ENCODE assay signal across 25 mouse cellular contexts in the genomic region with DNA sequence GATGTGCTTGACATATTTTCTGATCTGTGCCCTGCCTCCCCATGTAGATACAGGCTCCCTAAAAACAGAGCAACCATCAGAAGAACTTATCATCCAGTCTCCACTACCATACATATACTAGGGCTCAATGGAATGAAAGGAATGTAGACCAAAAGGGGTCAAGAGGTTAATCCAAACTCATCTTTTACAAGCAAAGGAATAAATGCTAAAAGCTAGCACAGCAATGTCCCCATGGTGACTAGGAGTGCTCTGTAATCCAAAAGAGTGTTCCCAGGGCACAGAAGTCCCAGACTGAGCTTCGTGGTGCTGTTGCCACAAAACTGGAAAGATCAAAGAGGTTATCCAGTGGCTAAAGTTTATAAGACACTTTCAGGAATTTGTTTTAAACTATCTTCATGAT.
"Had no signal": no experiment of that assay in that cellular context is flagged by ENCODE, and none has a peak within 500 bp of the region (broad histone marks: within the 10 kb centered on the region; RNA-seq: fewer than 3 reads in every experiment).

No protein-coding gene starts in this region.

- H3K27me3 ChIP-seq: heart, embryonic 12.5 days; hindbrain, embryonic 12.5 days; intestine, embryonic 15.5 days; limb, embryonic 13.5 days; limb, embryonic 15.5 days; liver, embryonic 12.5 days had no signal

- H3K4me1 ChIP-seq: heart, embryonic 12.5 days; hindbrain, embryonic 10.5 days; hindbrain, embryonic 12.5 days; intestine, embryonic 15.5 days; limb, embryonic 13.5 days; limb, embryonic 15.5 days; liver, embryonic 12.5 days had no signal

- H3K4me3 ChIP-seq: heart, adult 2 months; heart, embryonic 12.5 days; hindbrain, embryonic 10.5 days; hindbrain, embryonic 12.5 days; intestine, embryonic 15.5 days; layer of hippocampus, adult 2 months; left cerebral cortex, adult 2 months; limb, embryonic 13.5 days; limb, embryonic 15.5 days; liver, embryonic 12.5 days had no signal

- H3K36me3 ChIP-seq: heart, embryonic 12.5 days; hindbrain, embryonic 10.5 days; hindbrain, embryonic 12.5 days; intestine, embryonic 15.5 days; limb, embryonic 13.5 days; limb, embryonic 15.5 days; liver, embryonic 12.5 days had no signal

- H3K4me2 ChIP-seq: heart, embryonic 12.5 days; hindbrain, embryonic 12.5 days; hindbrain, embryonic 14.5 days; intestine, embryonic 15.5 days; limb, embryonic 13.5 days; limb, embryonic 15.5 days; liver, embryonic 12.5 days had no signal

- DNase-seq: gastrocnemius, postnatal 14 days; gastrocnemius, postnatal 36 days; heart, adult 11 months; heart, adult 2 months; heart, postnatal 10 days; heart, postnatal 4 days; kidney, adult 18-20 months; kidney, adult 8-10 months; kidney, postnatal 10 days; kidney, postnatal 25 days; kidney, postnatal 4 days; left cerebral cortex, postnatal 4 days had no signal

- H3K9me3 ChIP-seq: heart, embryonic 12.5 days; hindbrain, embryonic 10.5 days; hindbrain, embryonic 12.5 days; intestine, embryonic 15.5 days; limb, embryonic 13.5 days; limb, embryonic 15.5 days; liver, embryonic 12.5 days had no signal

- H3K9ac ChIP-seq: heart, embryonic 12.5 days; hindbrain, embryonic 12.5 days; hindbrain, embryonic 14.5 days; intestine, embryonic 15.5 days; limb, embryonic 13.5 days; limb, embryonic 15.5 days; liver, embryonic 12.5 days; liver, embryonic 14.5 days had no signal

- H3K27ac ChIP-seq: heart, adult 2 months; hindbrain, embryonic 10.5 days; hindbrain, embryonic 12.5 days; hindbrain, embryonic 14.5 days; intestine, embryonic 15.5 days; layer of hippocampus, adult 2 months; left cerebral cortex, adult 2 months; limb, embryonic 13.5 days; limb, embryonic 15.5 days; liver, embryonic 12.5 days; liver, embryonic 14.5 days had no signal

- ATAC-seq: hindbrain, embryonic 16.5 days; intestine, embryonic 15.5 days; intestine, postnatal 0 days; liver, embryonic 12.5 days had no signal
